ENCODE assay signal across 11 mouse cellular contexts in genomic region chr4:46342711-46343286, GRCm38 (mm10). TPM values are rescaled to one million over a fixed set of nuclear protein-coding genes. Genes with fewer than 3 reads are reported as not detected.
DNase-seq lines count a peak whose midpoint lies in the region; ATAC-seq lines count a peak whose summit lies in the region.
"Had no signal": no experiment of that assay in that cellular context is flagged by ENCODE, and none has a peak within 500 bp of the region (broad histone marks: within the 10 kb centered on the region; RNA-seq: fewer than 3 reads in every experiment).

No protein-coding gene starts in this region.

- DNase-seq in Muller cell, postnatal 12 days (ENCODE audit: inconsistent ontology term): peak; percentile 36
- DNase-seq in embryonic facial prominence, embryonic 10.5 days (ENCODE audit: low spot score): peak; percentile 61
- peak; percentile 94 for DNase-seq in midbrain, embryonic 11.5 days (ENCODE audit: low spot score, missing footprints)
- DNase-seq in adrenal gland, adult 2 months: no peak
- no peak for DNase-seq in right cerebral cortex, postnatal 36 days (ENCODE audit: low spot score in 2 of 2)
- DNase-seq in thymus, postnatal 4 days: no peak
- DNase-seq: liver, embryonic 13.5 days had no signal

- WGBS in hindbrain, embryonic 15.5 days: under 1% methylated on average over 28 of the region's 28 CpGs
- WGBS in hindbrain, embryonic 13.5 days: under 1% methylated on average over 20 of the region's 28 CpGs
- WGBS in embryonic facial prominence, embryonic 10.5 days: under 1% methylated on average over 28 of the region's 28 CpGs
- WGBS in midbrain, embryonic 11.5 days: under 1% methylated on average over 28 of the region's 28 CpGs

- H3K4me2 ChIP-seq in hindbrain, embryonic 15.5 days: peak overlapping the region; percentile 29
- H3K4me2 ChIP-seq in hindbrain, embryonic 13.5 days: no peak overlapping the region
- H3K4me2 ChIP-seq in midbrain, embryonic 11.5 days: no peak overlapping the region
- H3K4me2 ChIP-seq: liver, embryonic 13.5 days had no signal

- H3K9ac ChIP-seq in hindbrain, embryonic 15.5 days: no peak overlapping the region
- H3K9ac ChIP-seq in hindbrain, embryonic 13.5 days: no peak overlapping the region
- no peak overlapping the region for H3K9ac ChIP-seq in midbrain, embryonic 11.5 days (ENCODE audit: low read length)
- H3K9ac ChIP-seq: liver, embryonic 13.5 days had no signal

- peaks cover 21% of the 10 kb centered on the region for H3K4me1 ChIP-seq in hindbrain, embryonic 15.5 days (replicated peaks)
- H3K4me1 ChIP-seq in hindbrain, embryonic 13.5 days (replicated peaks): peaks cover 25% of the 10 kb centered on the region
- H3K4me1 ChIP-seq in embryonic facial prominence, embryonic 10.5 days: peaks cover 23% of the 10 kb centered on the region
- peaks cover 5% of the 10 kb centered on the region for H3K4me1 ChIP-seq in midbrain, embryonic 11.5 days (ENCODE audit: control insufficient read depth, insufficient read depth, low read length)

- ATAC-seq in hindbrain, embryonic 15.5 days (ENCODE audit: low FRiP score, low read depth): no peak; the same call in 1 of the 2 replicates
- no peak for ATAC-seq in hindbrain, embryonic 13.5 days (ENCODE audit: low FRiP score)
- ATAC-seq in midbrain, embryonic 11.5 days (ENCODE audit: low FRiP score): no peak
- ATAC-seq: Patski had no signal

- H3K4me3 ChIP-seq in hindbrain, embryonic 15.5 days: peak overlapping the region; percentile 14; the same call in 1 of the 2 replicates
- H3K4me3 ChIP-seq in hindbrain, embryonic 13.5 days: no peak overlapping the region; the same call in 1 of the 2 replicates
- H3K4me3 ChIP-seq in embryonic facial prominence, embryonic 10.5 days: peak overlapping the region; percentile 52
- H3K4me3 ChIP-seq in midbrain, embryonic 11.5 days (ENCODE audit: low read depth, low read length): no peak overlapping the region

- H3K27me3 ChIP-seq in hindbrain, embryonic 15.5 days: peaks cover 97% of the 10 kb centered on the region
- peaks cover 99% of the 10 kb centered on the region for H3K27me3 ChIP-seq in hindbrain, embryonic 13.5 days
- peaks cover 100% of the 10 kb centered on the region for H3K27me3 ChIP-seq in embryonic facial prominence, embryonic 10.5 days (replicated peaks; ENCODE audit: low read depth, poor library complexity, severe bottlenecking)
- peaks cover 98% of the 10 kb centered on the region for H3K27me3 ChIP-seq in midbrain, embryonic 11.5 days (ENCODE audit: control insufficient read depth, insufficient read depth, low read length)

- H3K27ac ChIP-seq in hindbrain, embryonic 15.5 days (replicated peaks): no peak overlapping the region
- H3K27ac ChIP-seq in hindbrain, embryonic 13.5 days: no peak overlapping the region
- H3K27ac ChIP-seq in embryonic facial prominence, embryonic 10.5 days (replicated peaks): no peak overlapping the region
- no peak overlapping the region for H3K27ac ChIP-seq in midbrain, embryonic 11.5 days (ENCODE audit: low read depth, low read length)
- H3K27ac ChIP-seq: liver, embryonic 13.5 days had no signal

- H3K36me3 ChIP-seq in hindbrain, embryonic 15.5 days: no peaks in the 10 kb centered on the region
- no peaks in the 10 kb centered on the region for H3K36me3 ChIP-seq in hindbrain, embryonic 13.5 days
- H3K36me3 ChIP-seq in embryonic facial prominence, embryonic 10.5 days (replicated peaks): no peaks in the 10 kb centered on the region
- no peaks in the 10 kb centered on the region for H3K36me3 ChIP-seq in midbrain, embryonic 11.5 days (ENCODE audit: control insufficient read depth, insufficient read depth, low read length)
- H3K36me3 ChIP-seq: liver, embryonic 13.5 days had no signal

- no peaks in the 10 kb centered on the region for H3K9me3 ChIP-seq in hindbrain, embryonic 15.5 days
- H3K9me3 ChIP-seq in hindbrain, embryonic 13.5 days: no peaks in the 10 kb centered on the region
- H3K9me3 ChIP-seq in embryonic facial prominence, embryonic 10.5 days: no peaks in the 10 kb centered on the region
- no peaks in the 10 kb centered on the region; the same call in 1 of the 2 replicates for H3K9me3 ChIP-seq in midbrain, embryonic 11.5 days (ENCODE audit: control insufficient read depth, low read length)
- H3K9me3 ChIP-seq: liver, embryonic 13.5 days had no signal

RNA-seq across cellular contexts. Expression of gene Foxe1, which starts 0.6 kb away (rescaled TPM):
- not detected in 2 replicates for polyA plus RNA-seq in hindbrain, embryonic 15.5 days (2015; fragmentation: Nextera tagmentation; extraction: Ambion mirVana)
- not detected in 2 replicates for polyA plus RNA-seq in hindbrain, embryonic 13.5 days (2015; fragmentation: Nextera tagmentation; extraction: Ambion mirVana)
- 1.7 and 2.3 TPM in 2 replicates for polyA plus RNA-seq in embryonic facial prominence, embryonic 10.5 days (2016; fragmentation: Nextera tagmentation; extraction: Ambion mirVana)
- polyA plus RNA-seq in midbrain, embryonic 11.5 days (2014; fragmentation: Nextera tagmentation; extraction: Ambion mirVana): not detected in 2 replicates
- total RNA-seq in adrenal gland, adult 2 months (2021): not detected
- 0.42 and 0.44 TPM in 2 replicates for polyA plus RNA-seq in adrenal gland, adult 2 months (2012; rRNA removed)
- total RNA-seq: hematopoietic stem cell, adult 5-6 weeks had no signal
- polyA plus RNA-seq: liver, embryonic 13.5 days; Patski had no signal

RNA-seq across cellular contexts. Expression of gene Trmo, which starts 46.4 kb away (rescaled TPM):
- 8.5 and 9.7 TPM in 2 replicates for polyA plus RNA-seq in hindbrain, embryonic 15.5 days (2015; fragmentation: Nextera tagmentation; extraction: Ambion mirVana)
- 8.9 and 10.0 TPM in 2 replicates for polyA plus RNA-seq in hindbrain, embryonic 13.5 days (2015; fragmentation: Nextera tagmentation; extraction: Ambion mirVana)
- 12.3 and 12.7 TPM in 2 replicates for polyA plus RNA-seq in embryonic facial prominence, embryonic 10.5 days (2016; fragmentation: Nextera tagmentation; extraction: Ambion mirVana)
- 11.9 and 13.8 TPM in 2 replicates for polyA plus RNA-seq in midbrain, embryonic 11.5 days (2014; fragmentation: Nextera tagmentation; extraction: Ambion mirVana)
- total RNA-seq in adrenal gland, adult 2 months (2021): 1 to 10 TPM; 4.8 to 7.1 TPM
- polyA plus RNA-seq in adrenal gland, adult 2 months (2012; rRNA removed): 2.5 and 4.3 TPM in 2 replicates

Comparison
In these comparisons a context has a peak if more than half of its experiments do, and no peak if none do; other contexts are left out.
1. H3K4me3 ChIP-seq: peak in hindbrain, embryonic 15.5 days (single experiment) and embryonic facial prominence, embryonic 10.5 days (single experiment); none in hindbrain, embryonic 13.5 days (single experiment) and midbrain, embryonic 11.5 days (single experiment).
2. DNase-seq: peak in Muller cell, postnatal 12 days (single experiment), embryonic facial prominence, embryonic 10.5 days (single experiment) and midbrain, embryonic 11.5 days (single experiment); none in adrenal gland, adult 2 months (single experiment), right cerebral cortex, postnatal 36 days (0 of 2) and thymus, postnatal 4 days (single experiment).